Mouse (Mus musculus): ENCODE data around the gene Galnt7. TPM values are rescaled to one million over a fixed set of nuclear protein-coding genes. Genes with fewer than 3 reads are reported as not detected.

The Galnt7 gene
- polyA plus RNA-seq, 2 experiments: 2.5 to 4.4 TPM

DNA sequence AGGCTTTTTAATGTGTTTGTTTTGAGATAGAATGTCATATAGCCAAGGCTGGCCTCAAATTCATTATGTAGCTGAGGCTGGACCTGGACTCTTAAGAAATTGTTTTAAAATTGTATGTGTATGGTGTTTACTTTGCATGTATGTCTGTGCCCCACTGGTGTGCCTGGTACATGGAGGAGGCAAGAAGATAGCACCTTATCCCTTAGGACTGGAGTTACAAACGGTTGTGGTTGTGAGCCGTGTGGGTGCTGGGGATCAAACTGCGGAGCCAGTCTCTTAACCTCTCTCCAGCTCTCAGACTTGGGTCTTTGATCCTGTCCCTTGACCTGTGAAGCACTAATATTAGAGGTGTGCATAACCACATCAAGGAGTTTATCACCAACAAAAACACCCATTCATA, 106.0 kb downstream of the Galnt7 start:
- no peak overlapping the region for H3K27ac ChIP-seq
- WGBS (ENCODE audit: insufficient replicate concordance): 84% methylated on average over 3 of the region's 3 CpGs

DNA sequence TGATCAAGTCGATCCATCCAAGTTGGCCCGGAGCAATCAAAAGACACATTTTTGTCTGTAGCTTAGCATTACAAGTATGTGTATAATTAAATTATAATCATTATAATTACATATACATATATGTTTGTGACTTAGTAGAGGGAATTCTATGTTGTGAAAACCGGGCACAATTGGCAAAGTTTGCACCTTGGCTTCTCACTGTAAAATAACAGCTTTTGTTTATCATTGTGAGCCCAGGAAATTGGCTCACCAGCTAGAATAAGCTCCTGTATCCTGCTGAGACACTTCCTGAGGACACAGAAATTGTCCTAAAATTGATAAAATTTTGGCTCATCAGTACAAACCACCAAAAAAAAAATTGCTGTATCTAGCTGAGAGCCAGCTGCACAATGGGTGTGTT, 106.4 kb downstream of the Galnt7 start:
- no peak overlapping the region for H3K9ac ChIP-seq (replicated peaks)
- no peak for ATAC-seq (ENCODE audit: insufficient read depth)
- no peaks in the 10 kb centered on the region for H3K9me3 ChIP-seq (ENCODE audit: control insufficient read depth, low read length)
- H3K27me3 ChIP-seq (ENCODE audit: control insufficient read depth, insufficient read depth, low read length): no peaks in the 10 kb centered on the region
- no peak for DNase-seq (ENCODE audit: low read depth in 3 of 3, low spot score in 3 of 3)
- WGBS (ENCODE audit: insufficient replicate concordance): 69% methylated on average over 3 of the region's 3 CpGs
- no peak overlapping the region for H3K27ac ChIP-seq
- TF ChIP-seq EP300 (IDR thresholded peaks at IDR 0.05; ENCODE audit: low read depth) (no peak), CTCF (IDR thresholded peaks at IDR 0.05; ENCODE audit: low read depth) (no peak)
- no peaks in the 10 kb centered on the region for H3K4me1 ChIP-seq (replicated peaks; ENCODE audit: control insufficient read depth in 2 of 2, insufficient read depth in 2 of 2, low read length in 1 of 2)
- H3K4me3 ChIP-seq (ENCODE audit: insufficient read depth in 1 of 2, low read depth in 2 of 2, low read length in 2 of 2): no peak overlapping the region
- H3K36me3 ChIP-seq (replicated peaks; ENCODE audit: control insufficient read depth, insufficient read depth, low read depth): no peaks in the 10 kb centered on the region
- H3K4me2 ChIP-seq (ENCODE audit: low read depth): no peak overlapping the region

More for the DNA sequence above, 106.0 kb downstream of the Galnt7 start:
- ATAC-seq (ENCODE audit: insufficient read depth) (no peak), DNase-seq (ENCODE audit: low read depth in 3 of 3, low spot score in 3 of 3) (no peak)
- no peak overlapping the region for H3K4me2 ChIP-seq (ENCODE audit: low read depth)
- no peaks in the 10 kb centered on the region for H3K9me3 ChIP-seq (ENCODE audit: control insufficient read depth, low read length)
- no peak for TF ChIP-seq EP300 (IDR thresholded peaks at IDR 0.05; ENCODE audit: low read depth)
- no peak for TF ChIP-seq CTCF (IDR thresholded peaks at IDR 0.05; ENCODE audit: low read depth)
- no peaks in the 10 kb centered on the region for H3K27me3 ChIP-seq (ENCODE audit: control insufficient read depth, insufficient read depth, low read length)
- H3K4me3 ChIP-seq (ENCODE audit: insufficient read depth in 1 of 2, low read depth in 2 of 2, low read length in 2 of 2): no peak overlapping the region
- no peaks in the 10 kb centered on the region for H3K4me1 ChIP-seq (replicated peaks; ENCODE audit: control insufficient read depth in 2 of 2, insufficient read depth in 2 of 2, low read length in 1 of 2)
- no peak overlapping the region for H3K9ac ChIP-seq (replicated peaks)
- H3K36me3 ChIP-seq (replicated peaks; ENCODE audit: control insufficient read depth, insufficient read depth, low read depth): no peaks in the 10 kb centered on the region

- Histone ChIP-seq H3K9me3 (ENCODE audit: control insufficient read depth, low read length) (no peaks in the 10 kb centered on the region), H3K4me2 (ENCODE audit: low read depth) (no peak overlapping the region), H3K27me3 (ENCODE audit: control insufficient read depth, insufficient read depth, low read length) (no peaks in the 10 kb centered on the region), H3K4me3 (ENCODE audit: insufficient read depth in 1 of 2, low read depth in 2 of 2, low read length in 2 of 2) (no peak overlapping the region), H3K27ac (no peak overlapping the region), H3K4me1 (replicated peaks; ENCODE audit: control insufficient read depth in 2 of 2, insufficient read depth in 2 of 2, low read length in 1 of 2) (no peaks in the 10 kb centered on the region), H3K9ac (replicated peaks) (no peak overlapping the region), H3K36me3 (replicated peaks; ENCODE audit: control insufficient read depth, insufficient read depth, low read depth) (no peaks in the 10 kb centered on the region)
- DNase-seq (ENCODE audit: low read depth in 3 of 3, low spot score in 3 of 3): no peak
- 61% methylated on average over 9 of the region's 9 CpGs for WGBS (ENCODE audit: insufficient replicate concordance)
- ATAC-seq (ENCODE audit: insufficient read depth): no peak
- TF ChIP-seq CTCF (IDR thresholded peaks at IDR 0.05; ENCODE audit: low read depth) (no peak), EP300 (IDR thresholded peaks at IDR 0.05; ENCODE audit: low read depth) (no peak)
Measured at GRCm38 (mm10) chr8:57541405-57541804, 111.4 kb downstream of the Galnt7 start.

DNA sequence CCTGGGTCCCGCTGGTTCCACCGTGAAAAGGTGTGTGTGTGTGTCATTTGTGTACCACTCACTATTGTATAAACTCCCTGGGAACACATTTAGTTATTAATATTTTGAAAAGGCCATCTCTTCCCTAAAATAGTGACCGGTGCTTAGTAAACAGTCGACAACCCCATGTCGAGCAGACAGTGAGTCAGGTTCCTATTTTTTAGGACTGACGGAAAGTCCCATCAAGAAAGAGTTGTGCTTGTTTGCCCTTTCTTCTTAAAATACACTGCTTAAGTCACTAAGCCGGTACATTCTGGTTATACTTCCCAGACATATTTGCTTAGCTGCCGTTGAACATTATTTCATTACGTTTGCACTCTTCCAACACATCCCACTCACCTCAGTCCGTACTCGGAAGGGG, 111.9 kb downstream of the Galnt7 start:
- Histone ChIP-seq H3K27me3 (ENCODE audit: control insufficient read depth, insufficient read depth, low read length) (no peaks in the 10 kb centered on the region), H3K27ac (no peak overlapping the region), H3K4me1 (replicated peaks; ENCODE audit: control insufficient read depth in 2 of 2, insufficient read depth in 2 of 2, low read length in 1 of 2) (no peaks in the 10 kb centered on the region), H3K36me3 (replicated peaks; ENCODE audit: control insufficient read depth, insufficient read depth, low read depth) (no peaks in the 10 kb centered on the region), H3K9me3 (ENCODE audit: control insufficient read depth, low read length) (no peaks in the 10 kb centered on the region), H3K4me3 (ENCODE audit: insufficient read depth in 1 of 2, low read depth in 2 of 2, low read length in 2 of 2) (no peak overlapping the region), H3K4me2 (ENCODE audit: low read depth) (no peak overlapping the region), H3K9ac (replicated peaks) (no peak overlapping the region)
- no peak for ATAC-seq (ENCODE audit: insufficient read depth)
- no peak for DNase-seq (ENCODE audit: low read depth in 3 of 3, low spot score in 3 of 3)
- TF ChIP-seq CTCF (IDR thresholded peaks at IDR 0.05; ENCODE audit: low read depth) (no peak), EP300 (IDR thresholded peaks at IDR 0.05; ENCODE audit: low read depth) (no peak)
- 81% methylated on average over 11 of the region's 11 CpGs for WGBS (ENCODE audit: insufficient replicate concordance)

- Histone ChIP-seq H3K4me2 (ENCODE audit: low read depth) (no peak overlapping the region), H3K9ac (replicated peaks) (no peak overlapping the region), H3K36me3 (replicated peaks; ENCODE audit: control insufficient read depth, insufficient read depth, low read depth) (no peaks in the 10 kb centered on the region), H3K4me1 (replicated peaks; ENCODE audit: control insufficient read depth in 2 of 2, insufficient read depth in 2 of 2, low read length in 1 of 2) (no peaks in the 10 kb centered on the region), H3K27ac (no peak overlapping the region), H3K4me3 (ENCODE audit: insufficient read depth in 1 of 2, low read depth in 2 of 2, low read length in 2 of 2) (no peak overlapping the region), H3K27me3 (ENCODE audit: control insufficient read depth, insufficient read depth, low read length) (no peaks in the 10 kb centered on the region), H3K9me3 (ENCODE audit: control insufficient read depth, low read length) (no peaks in the 10 kb centered on the region)
- 41% methylated on average over 12 of the region's 12 CpGs for WGBS (ENCODE audit: insufficient replicate concordance)
- DNase-seq (ENCODE audit: low read depth in 3 of 3, low spot score in 3 of 3) (peak in 1 of 3 experiments; percentile 31), ATAC-seq (ENCODE audit: insufficient read depth) (no peak)
- peak; percentile 65 for TF ChIP-seq CTCF (IDR thresholded peaks at IDR 0.05; ENCODE audit: low read depth)
- TF ChIP-seq EP300 (IDR thresholded peaks at IDR 0.05; ENCODE audit: low read depth): no peak
Measured at GRCm38 (mm10) chr8:57540110-57540838, 112.6 kb downstream of the Galnt7 start.
